Mouse (Mus musculus) megakaryocyte, embryonic 14.5 days (primary cell): ENCODE data around the gene Gpx7.

ENCODE experiments used
- FLI1 ChIP-seq: IDR thresholded peaks from 2 replicates; pipeline ENCODE4 v1.6.1; 2012; ENCODE audit warnings: low read length, inconsistent platforms, mixed read lengths
- GATA1 ChIP-seq: IDR thresholded peaks from 3 replicates; pipeline ENCODE4 v1.6.1; 2012; ENCODE audit warnings: mixed read lengths, low read length, inconsistent platforms, borderline replicate concordance

DNA sequence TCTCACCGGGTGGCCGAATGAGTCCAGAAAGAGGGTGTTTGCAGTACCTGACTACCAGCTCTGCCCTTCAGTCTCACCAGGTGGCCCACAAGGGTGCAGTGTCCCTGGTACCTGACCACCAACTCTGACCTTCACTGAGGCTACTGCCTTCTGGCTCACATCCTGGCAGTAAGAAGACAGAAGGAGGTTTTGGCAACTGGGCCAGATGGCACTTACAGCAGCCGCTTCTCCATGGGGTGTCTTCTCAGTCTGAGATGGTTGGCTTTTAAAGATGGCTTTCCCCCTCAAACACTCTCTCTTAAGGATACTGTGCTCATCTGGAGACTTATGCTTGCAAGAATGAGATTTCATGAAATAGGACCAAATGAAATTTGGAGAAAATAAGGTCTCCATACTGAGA is 27.3 kb downstream of the Gpx7 start:
- TF ChIP-seq GATA1 (no peak), FLI1 (no peak)
